Mouse (Mus musculus): ENCODE results near the gene Gltpd2. TPM values are rescaled to one million over a fixed set of nuclear protein-coding genes. Genes with fewer than 3 reads are reported as not detected.
A peak's percentile ranks its signal among the peaks of the same experiment; 100 is the strongest.

Gene Gltpd2
- polyA plus RNA-seq, 1 experiment, result not detected

DNA sequence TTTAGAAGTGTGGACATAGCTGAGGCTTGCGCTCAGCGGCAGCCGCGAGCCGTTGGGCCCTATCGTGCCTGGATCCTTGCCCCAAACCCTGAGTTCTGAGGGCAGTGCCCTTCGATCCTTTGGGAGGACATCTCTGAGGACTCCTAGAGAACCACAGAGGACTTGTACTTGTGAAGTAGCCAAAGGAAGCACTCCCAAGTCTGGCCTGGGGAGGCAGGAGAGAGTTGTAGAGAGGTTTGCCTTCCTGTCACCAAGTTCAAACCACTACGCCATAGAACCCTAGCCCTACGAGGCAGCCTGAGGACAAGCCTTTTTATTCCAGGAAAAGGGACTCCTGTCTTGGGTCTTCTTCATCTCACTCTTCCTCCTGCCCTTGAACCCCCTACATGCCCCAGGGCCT, 38.5 kb downstream of the Gltpd2 start:
- TF ChIP-seq USF1 (IDR thresholded peaks at IDR 0.05; ENCODE audit: low read depth), result no peak
- no peak for TF ChIP-seq MAX (IDR thresholded peaks at IDR 0.05)
- TF ChIP-seq MYOG (IDR thresholded peaks at IDR 0.05; ENCODE audit: control insufficient read depth, extremely low read depth, insufficient read length), result no peak
- no peak for TF ChIP-seq CTCF (IDR thresholded peaks at IDR 0.05; ENCODE audit: control insufficient read depth, insufficient read depth, insufficient read length)
- no peak for TF ChIP-seq CEBPB (IDR thresholded peaks at IDR 0.05; ENCODE audit: low read depth)
- no peak for TF ChIP-seq FOSL1 (IDR thresholded peaks at IDR 0.05; ENCODE audit: insufficient read depth, low read length, poor library complexity, severe bottlenecking)
- no peak for TF ChIP-seq MYOD1 (IDR thresholded peaks at IDR 0.05; ENCODE audit: control insufficient read depth, insufficient read length, low read depth)

DNA sequence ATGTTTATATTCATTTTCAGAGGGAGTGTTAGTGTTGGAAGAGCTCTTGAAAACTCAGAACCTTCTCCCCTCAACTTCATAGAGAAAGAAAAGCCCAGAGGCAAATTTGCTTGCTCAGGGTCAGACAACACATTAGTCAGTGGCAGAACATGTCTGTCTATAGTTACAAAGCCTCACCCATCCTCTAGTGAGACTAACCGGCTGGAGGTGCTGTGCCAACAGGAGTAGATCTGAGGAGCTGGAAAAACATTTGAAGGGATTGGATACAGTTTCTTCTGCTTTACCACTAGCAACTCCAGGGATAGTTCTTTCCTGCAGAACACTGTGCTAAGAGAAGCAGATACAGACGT, 42.9 kb downstream of the Gltpd2 start:
- H3K79me2 ChIP-seq (ENCODE audit: control insufficient read depth, insufficient read depth), result peaks cover 41% of the 10 kb centered on the region
- peaks cover 8% of the 10 kb centered on the region for H3K36me3 ChIP-seq (ENCODE audit: control insufficient read depth, insufficient read depth)
- TF ChIP-seq MYOD1 (IDR thresholded peaks at IDR 0.05; ENCODE audit: control insufficient read depth, insufficient read length, low read depth), result no peak
- no peak for TF ChIP-seq CTCF (IDR thresholded peaks at IDR 0.05; ENCODE audit: control insufficient read depth, insufficient read depth, insufficient read length)
- no peak for TF ChIP-seq MYOG (IDR thresholded peaks at IDR 0.05; ENCODE audit: control insufficient read depth, extremely low read depth, insufficient read length)
- TF ChIP-seq FOSL1 (IDR thresholded peaks at IDR 0.05; ENCODE audit: insufficient read depth, low read length, poor library complexity, severe bottlenecking), result no peak
- TF ChIP-seq CEBPB (IDR thresholded peaks at IDR 0.05; ENCODE audit: low read depth), result no peak
- TF ChIP-seq MAX (IDR thresholded peaks at IDR 0.05), result no peak
- peak overlapping the region; percentile 80 for H3ac ChIP-seq (ENCODE audit: control insufficient read depth, insufficient read length, low read depth)
- H3K79me3 ChIP-seq (ENCODE audit: low read depth), result peaks cover 38% of the 10 kb centered on the region
- peak overlapping the region; percentile 90 for H3K4me3 ChIP-seq (ENCODE audit: insufficient read depth, poor library complexity, severe bottlenecking)
- H3K27me3 ChIP-seq (ENCODE audit: control insufficient read depth, insufficient read depth, insufficient read length), result no peaks in the 10 kb centered on the region

More for the DNA sequence above, 38.5 kb downstream of the Gltpd2 start:
- no peaks in the 10 kb centered on the region for H3K79me3 ChIP-seq (ENCODE audit: low read depth)
- H3K27me3 ChIP-seq (ENCODE audit: control insufficient read depth, insufficient read depth, insufficient read length), result no peaks in the 10 kb centered on the region
- no peak overlapping the region for H3ac ChIP-seq (ENCODE audit: control insufficient read depth, insufficient read length, low read depth)
- H3K79me2 ChIP-seq (ENCODE audit: control insufficient read depth, insufficient read depth), result no peaks in the 10 kb centered on the region
- peaks cover 6% of the 10 kb centered on the region for H3K36me3 ChIP-seq (ENCODE audit: control insufficient read depth, insufficient read depth)
- no peak overlapping the region for H3K4me3 ChIP-seq (ENCODE audit: insufficient read depth, poor library complexity, severe bottlenecking)

DNA sequence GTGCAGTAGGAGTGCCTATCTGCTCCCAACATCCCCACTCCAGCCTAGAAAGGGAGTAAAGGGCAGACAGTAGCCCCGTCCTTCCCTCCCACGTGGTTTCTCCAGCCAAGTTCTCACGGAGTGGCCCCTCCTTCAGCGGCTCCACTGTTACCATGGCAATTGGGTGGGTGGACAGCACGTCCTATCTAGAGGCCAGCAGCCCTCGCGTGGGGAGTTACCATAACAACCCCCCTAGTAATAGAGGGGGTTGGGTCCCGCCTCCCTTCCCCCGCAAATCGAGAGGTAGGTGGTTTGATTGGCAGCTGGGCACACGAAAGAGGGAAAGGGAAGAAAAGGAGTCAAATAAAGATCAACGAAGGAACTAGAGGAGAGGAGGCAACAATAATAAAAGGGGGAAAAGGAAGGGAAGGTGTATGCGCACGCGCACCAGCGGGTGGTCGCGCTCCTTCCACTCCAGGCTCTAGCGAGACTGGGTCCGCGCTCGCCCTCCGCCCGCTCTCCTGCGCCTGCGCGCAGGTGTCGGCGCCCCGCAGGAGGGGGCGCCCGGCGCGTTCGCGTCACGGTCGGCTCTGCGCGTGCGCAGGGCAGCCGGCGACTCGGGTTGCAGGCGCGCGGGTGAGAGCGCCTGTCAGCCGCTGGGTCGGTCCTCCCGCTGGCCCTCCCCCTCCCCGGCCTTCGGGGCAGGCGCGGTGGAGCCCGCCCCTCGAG, 43.4 kb downstream of the Gltpd2 start, which contains the start of gene Mink1:
Mink1 (plus strand) TSS at position 595 of the 708 bp plus-strand sequence.
- peak within 1 kb of the TSS; percentile 80 for H3ac ChIP-seq (ENCODE audit: control insufficient read depth, insufficient read length, low read depth)
- peaks cover 46% of the 10 kb centered on the region for H3K79me2 ChIP-seq (ENCODE audit: control insufficient read depth, insufficient read depth)
- no peaks in the 10 kb centered on the region for H3K27me3 ChIP-seq (ENCODE audit: control insufficient read depth, insufficient read depth, insufficient read length)
- no peak for TF ChIP-seq CTCF (IDR thresholded peaks at IDR 0.05; ENCODE audit: control insufficient read depth, insufficient read depth, insufficient read length)
- TF ChIP-seq FOSL1 (IDR thresholded peaks at IDR 0.05; ENCODE audit: insufficient read depth, low read length, poor library complexity, severe bottlenecking), result no peak
- no peak for TF ChIP-seq MYOD1 (IDR thresholded peaks at IDR 0.05; ENCODE audit: control insufficient read depth, insufficient read length, low read depth)
- TF ChIP-seq USF1 (IDR thresholded peaks at IDR 0.05; ENCODE audit: low read depth), result peak; percentile 83
- TF ChIP-seq MAX (IDR thresholded peaks at IDR 0.05), result peak; percentile 61
- no peak for TF ChIP-seq CEBPB (IDR thresholded peaks at IDR 0.05; ENCODE audit: low read depth)
- no peak for TF ChIP-seq MYOG (IDR thresholded peaks at IDR 0.05; ENCODE audit: control insufficient read depth, extremely low read depth, insufficient read length)
- H3K36me3 ChIP-seq (ENCODE audit: control insufficient read depth, insufficient read depth), result peaks cover 5% of the 10 kb centered on the region
- H3K79me3 ChIP-seq (ENCODE audit: low read depth), result peaks cover 42% of the 10 kb centered on the region
- peak within 1 kb of the TSS; percentile 90 for H3K4me3 ChIP-seq (ENCODE audit: insufficient read depth, poor library complexity, severe bottlenecking)

DNA sequence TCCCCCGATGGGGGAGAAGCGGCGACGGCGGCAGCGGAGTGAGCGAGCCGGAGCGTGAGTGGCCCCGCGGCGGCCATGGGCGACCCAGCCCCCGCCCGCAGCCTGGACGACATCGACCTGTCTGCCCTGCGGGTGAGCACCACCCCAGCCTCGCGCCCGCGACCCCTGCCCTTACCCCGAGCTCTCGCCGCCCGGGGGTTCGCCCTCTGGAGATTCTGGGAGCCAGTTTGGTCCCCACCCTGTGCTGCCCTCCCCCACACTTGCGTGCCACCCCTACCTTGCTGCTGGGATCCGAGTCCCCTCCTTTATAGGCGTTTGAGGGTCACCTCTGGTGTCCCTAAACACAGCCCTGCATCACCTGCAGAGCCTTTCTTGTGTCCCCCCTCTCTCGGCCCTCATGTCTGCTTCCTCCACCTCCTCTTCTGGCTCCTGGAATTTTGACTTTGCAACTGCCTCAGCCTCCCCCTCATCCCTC, 44.0 kb downstream of the Gltpd2 start:
- H3K4me3 ChIP-seq (ENCODE audit: insufficient read depth, poor library complexity, severe bottlenecking), result peak overlapping the region; percentile 90
- no peak for TF ChIP-seq MAX (IDR thresholded peaks at IDR 0.05)
- no peak for TF ChIP-seq USF1 (IDR thresholded peaks at IDR 0.05; ENCODE audit: low read depth)
- no peaks in the 10 kb centered on the region for H3K27me3 ChIP-seq (ENCODE audit: control insufficient read depth, insufficient read depth, insufficient read length)
- peaks cover 48% of the 10 kb centered on the region for H3K79me3 ChIP-seq (ENCODE audit: low read depth)
- H3K79me2 ChIP-seq (ENCODE audit: control insufficient read depth, insufficient read depth), result peaks cover 52% of the 10 kb centered on the region
- peak overlapping the region; percentile 80 for H3ac ChIP-seq (ENCODE audit: control insufficient read depth, insufficient read length, low read depth)
- peaks cover 8% of the 10 kb centered on the region for H3K36me3 ChIP-seq (ENCODE audit: control insufficient read depth, insufficient read depth)

DNA sequence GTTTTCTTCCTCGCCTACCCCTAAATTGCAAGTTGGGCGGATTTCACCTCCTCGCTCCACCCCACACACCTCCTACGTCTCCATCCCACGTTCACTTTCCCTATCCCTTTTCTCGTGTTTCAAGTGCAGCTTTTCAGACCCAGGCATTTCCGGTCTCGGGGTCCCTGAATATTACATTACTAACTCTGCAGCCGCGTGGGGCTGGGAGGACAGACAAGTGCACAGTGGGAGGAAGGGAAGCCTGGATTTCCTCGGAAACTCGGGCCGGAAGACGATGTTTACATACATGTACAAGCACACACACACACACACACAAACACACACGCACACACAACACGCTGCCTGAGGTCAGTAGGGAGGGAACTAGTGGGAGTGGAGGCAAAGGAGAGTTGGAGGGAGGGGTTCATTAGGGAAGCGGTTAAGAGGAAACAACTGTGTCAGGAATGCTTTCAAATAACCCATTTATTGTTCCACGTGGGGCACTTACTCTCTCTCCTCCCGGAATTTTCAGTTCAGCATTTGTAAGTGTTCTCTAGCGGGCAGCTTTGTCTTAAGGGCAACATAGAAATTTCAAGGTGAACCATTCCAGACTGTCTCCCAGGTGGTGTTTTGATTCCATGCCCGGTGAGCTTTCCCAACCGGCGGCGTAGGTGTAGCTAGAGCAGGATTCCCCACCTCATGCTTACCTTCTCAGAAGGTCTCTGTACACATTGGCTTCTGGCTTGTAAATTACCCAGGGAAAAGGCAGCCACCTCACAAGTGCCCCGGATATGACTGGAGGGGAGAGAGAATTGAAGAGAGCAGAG, 44.7 kb downstream of the Gltpd2 start:
- Histone ChIP-seq H3K79me3 (ENCODE audit: low read depth) (peaks cover 51% of the 10 kb centered on the region), H3K36me3 (ENCODE audit: control insufficient read depth, insufficient read depth) (peaks cover 13% of the 10 kb centered on the region), H3ac (ENCODE audit: control insufficient read depth, insufficient read length, low read depth) (peak overlapping the region; percentile 80), H3K4me3 (ENCODE audit: insufficient read depth, poor library complexity, severe bottlenecking) (peak overlapping the region; percentile 90), H3K79me2 (ENCODE audit: control insufficient read depth, insufficient read depth) (peaks cover 59% of the 10 kb centered on the region), H3K27me3 (ENCODE audit: control insufficient read depth, insufficient read depth, insufficient read length) (no peaks in the 10 kb centered on the region)
- no peak for TF ChIP-seq MAX (IDR thresholded peaks at IDR 0.05)
- TF ChIP-seq CEBPB (IDR thresholded peaks at IDR 0.05; ENCODE audit: low read depth), result no peak
- TF ChIP-seq CTCF (IDR thresholded peaks at IDR 0.05; ENCODE audit: control insufficient read depth, insufficient read depth, insufficient read length), result no peak
- TF ChIP-seq MYOG (IDR thresholded peaks at IDR 0.05; ENCODE audit: control insufficient read depth, extremely low read depth, insufficient read length), result no peak
- no peak for TF ChIP-seq USF1 (IDR thresholded peaks at IDR 0.05; ENCODE audit: low read depth)
- TF ChIP-seq FOSL1 (IDR thresholded peaks at IDR 0.05; ENCODE audit: insufficient read depth, low read length, poor library complexity, severe bottlenecking), result no peak
- TF ChIP-seq MYOD1 (IDR thresholded peaks at IDR 0.05; ENCODE audit: control insufficient read depth, insufficient read length, low read depth), result no peak
